Mouse (Mus musculus): Measurements from ENCODE around the gene Gins1.

GRCm38 (mm10) chr2:150964641-150965040 is 59.4 kb downstream of the Gins1 start:
- TF ChIP-seq CTCF (IDR thresholded peaks at IDR 0.05; ENCODE audit: control insufficient read depth, insufficient read depth, insufficient read length) (no peak), MAX (IDR thresholded peaks at IDR 0.05) (no peak), MYOG (IDR thresholded peaks at IDR 0.05; ENCODE audit: control insufficient read depth, extremely low read depth, insufficient read length) (no peak), FOSL1 (IDR thresholded peaks at IDR 0.05; ENCODE audit: insufficient read depth, low read length, poor library complexity, severe bottlenecking) (no peak)
